Mouse (Mus musculus): ENCODE data around the gene Kcnj15. TPM values are rescaled to one million over a fixed set of nuclear protein-coding genes. Genes with fewer than 3 reads are reported as not detected.

The Kcnj15 gene
- polyA plus RNA-seq, 1 experiment from 2014 or later = 0.16 TPM

GRCm38 (mm10) chr16:95221051-95221450 is 36.3 kb upstream of the Kcnj15 start:
- Histone ChIP-seq H3K9ac (ENCODE audit: low read length) (no peak overlapping the region), H3K4me1 (ENCODE audit: control insufficient read depth, insufficient read depth, low read length) (no peaks in the 10 kb centered on the region), H3K36me3 (ENCODE audit: control insufficient read depth, insufficient read depth, low read length) (no peaks in the 10 kb centered on the region), H3K9me3 (ENCODE audit: control insufficient read depth, low read length) (no peaks in the 10 kb centered on the region), H3K27ac (ENCODE audit: low read depth, low read length) (no peak overlapping the region), H3K4me2 (no peak overlapping the region), H3K4me3 (ENCODE audit: low read depth, low read length) (no peak overlapping the region), H3K27me3 (ENCODE audit: control insufficient read depth, insufficient read depth, low read length) (no peaks in the 10 kb centered on the region)
- 64% methylated on average over 4 of the region's 4 CpGs for WGBS
- no peak for DNase-seq (ENCODE audit: low spot score, missing footprints)
- ATAC-seq (ENCODE audit: low FRiP score) = no peak

GRCm38 (mm10) chr16:95222026-95222718 is 35.2 kb upstream of the Kcnj15 start:
- no peak overlapping the region for H3K27ac ChIP-seq (ENCODE audit: low read depth, low read length)
- no peak overlapping the region for H3K4me2 ChIP-seq
- DNase-seq (ENCODE audit: low spot score, missing footprints) (no peak), ATAC-seq (ENCODE audit: low FRiP score) (no peak)
- no peaks in the 10 kb centered on the region for H3K9me3 ChIP-seq (ENCODE audit: control insufficient read depth, low read length)
- no peaks in the 10 kb centered on the region for H3K27me3 ChIP-seq (ENCODE audit: control insufficient read depth, insufficient read depth, low read length)
- no peak overlapping the region for H3K9ac ChIP-seq (ENCODE audit: low read length)
- WGBS = 74% methylated on average over 7 of the region's 7 CpGs
- H3K36me3 ChIP-seq (ENCODE audit: control insufficient read depth, insufficient read depth, low read length) = no peaks in the 10 kb centered on the region
- no peak overlapping the region for H3K4me3 ChIP-seq (ENCODE audit: low read depth, low read length)
- H3K4me1 ChIP-seq (ENCODE audit: control insufficient read depth, insufficient read depth, low read length) = no peaks in the 10 kb centered on the region

GRCm38 (mm10) chr16:95223435-95223834 is 33.9 kb upstream of the Kcnj15 start:
- no peak for DNase-seq (ENCODE audit: low spot score, missing footprints)
- H3K36me3 ChIP-seq (ENCODE audit: control insufficient read depth, insufficient read depth, low read length) = no peaks in the 10 kb centered on the region
- no peak for ATAC-seq (ENCODE audit: low FRiP score)
- no peak overlapping the region for H3K9ac ChIP-seq (ENCODE audit: low read length)
- no peak overlapping the region for H3K27ac ChIP-seq (ENCODE audit: low read depth, low read length)
- H3K27me3 ChIP-seq (ENCODE audit: control insufficient read depth, insufficient read depth, low read length) = no peaks in the 10 kb centered on the region
- no peaks in the 10 kb centered on the region for H3K9me3 ChIP-seq (ENCODE audit: control insufficient read depth, low read length)
- H3K4me2 ChIP-seq = no peak overlapping the region
- H3K4me1 ChIP-seq (ENCODE audit: control insufficient read depth, insufficient read depth, low read length) = no peaks in the 10 kb centered on the region
- no peak overlapping the region for H3K4me3 ChIP-seq (ENCODE audit: low read depth, low read length)
- WGBS = 88% methylated on average over 8 of the region's 8 CpGs

- H3K9me3 ChIP-seq (ENCODE audit: control insufficient read depth, low read length) = no peaks in the 10 kb centered on the region
- DNase-seq (ENCODE audit: low spot score, missing footprints) (no peak), ATAC-seq (ENCODE audit: low FRiP score) (no peak)
- no peaks in the 10 kb centered on the region for H3K27me3 ChIP-seq (ENCODE audit: control insufficient read depth, insufficient read depth, low read length)
- no peaks in the 10 kb centered on the region for H3K36me3 ChIP-seq (ENCODE audit: control insufficient read depth, insufficient read depth, low read length)
- 82% methylated on average over 7 of the region's 7 CpGs for WGBS
- H3K9ac ChIP-seq (ENCODE audit: low read length) = no peak overlapping the region
- no peaks in the 10 kb centered on the region for H3K4me1 ChIP-seq (ENCODE audit: control insufficient read depth, insufficient read depth, low read length)
- no peak overlapping the region for H3K4me2 ChIP-seq
- H3K4me3 ChIP-seq (ENCODE audit: low read depth, low read length) = no peak overlapping the region
- H3K27ac ChIP-seq (ENCODE audit: low read depth, low read length) = no peak overlapping the region
Observed at GRCm38 (mm10) chr16:95225285-95225684, 32.1 kb upstream of the Kcnj15 start.

GRCm38 (mm10) chr16:95231768-95232167 is 25.6 kb upstream of the Kcnj15 start:
- H3K4me1 ChIP-seq (ENCODE audit: control insufficient read depth, insufficient read depth, low read length) = no peaks in the 10 kb centered on the region
- WGBS = 93% methylated on average over 4 of the region's 4 CpGs
- ATAC-seq (ENCODE audit: low FRiP score) = no peak

GRCm38 (mm10) chr16:95234891-95235548 is 22.3 kb upstream of the Kcnj15 start:
- Histone ChIP-seq H3K9ac (ENCODE audit: low read length) (no peak overlapping the region), H3K27ac (ENCODE audit: low read depth, low read length) (no peak overlapping the region), H3K4me3 (ENCODE audit: low read depth, low read length) (no peak overlapping the region), H3K9me3 (ENCODE audit: control insufficient read depth, low read length) (no peaks in the 10 kb centered on the region), H3K4me2 (no peak overlapping the region), H3K4me1 (ENCODE audit: control insufficient read depth, insufficient read depth, low read length) (no peaks in the 10 kb centered on the region), H3K27me3 (ENCODE audit: control insufficient read depth, insufficient read depth, low read length) (no peaks in the 10 kb centered on the region), H3K36me3 (ENCODE audit: control insufficient read depth, insufficient read depth, low read length) (no peaks in the 10 kb centered on the region)
- DNase-seq (ENCODE audit: low spot score, missing footprints) = no peak
- no peak for ATAC-seq (ENCODE audit: low FRiP score)
- 89% methylated on average over 2 of the region's 2 CpGs for WGBS

More at GRCm38 (mm10) chr16:95231768-95232167, 25.6 kb upstream of the Kcnj15 start:
- Histone ChIP-seq H3K9ac (ENCODE audit: low read length) (no peak overlapping the region), H3K27ac (ENCODE audit: low read depth, low read length) (no peak overlapping the region), H3K4me2 (no peak overlapping the region), H3K4me3 (ENCODE audit: low read depth, low read length) (no peak overlapping the region), H3K27me3 (ENCODE audit: control insufficient read depth, insufficient read depth, low read length) (no peaks in the 10 kb centered on the region), H3K9me3 (ENCODE audit: control insufficient read depth, low read length) (no peaks in the 10 kb centered on the region), H3K36me3 (ENCODE audit: control insufficient read depth, insufficient read depth, low read length) (no peaks in the 10 kb centered on the region)
- no peak for DNase-seq (ENCODE audit: low spot score, missing footprints)

- DNase-seq (ENCODE audit: low spot score, missing footprints) (no peak), ATAC-seq (ENCODE audit: low FRiP score) (no peak)
- 82% methylated on average over 7 of the region's 7 CpGs for WGBS
- Histone ChIP-seq H3K4me1 (ENCODE audit: control insufficient read depth, insufficient read depth, low read length) (no peaks in the 10 kb centered on the region), H3K36me3 (ENCODE audit: control insufficient read depth, insufficient read depth, low read length) (no peaks in the 10 kb centered on the region), H3K27ac (ENCODE audit: low read depth, low read length) (no peak overlapping the region), H3K4me3 (ENCODE audit: low read depth, low read length) (no peak overlapping the region), H3K9ac (ENCODE audit: low read length) (no peak overlapping the region), H3K4me2 (no peak overlapping the region), H3K27me3 (ENCODE audit: control insufficient read depth, insufficient read depth, low read length) (no peaks in the 10 kb centered on the region), H3K9me3 (ENCODE audit: control insufficient read depth, low read length) (no peaks in the 10 kb centered on the region)
Observed at GRCm38 (mm10) chr16:95239209-95239925, 18.0 kb upstream of the Kcnj15 start.

- Histone ChIP-seq H3K27me3 (ENCODE audit: control insufficient read depth, insufficient read depth, low read length) (no peaks in the 10 kb centered on the region), H3K4me3 (ENCODE audit: low read depth, low read length) (no peak overlapping the region), H3K36me3 (ENCODE audit: control insufficient read depth, insufficient read depth, low read length) (no peaks in the 10 kb centered on the region), H3K9ac (ENCODE audit: low read length) (no peak overlapping the region), H3K27ac (ENCODE audit: low read depth, low read length) (no peak overlapping the region), H3K4me2 (no peak overlapping the region), H3K9me3 (ENCODE audit: control insufficient read depth, low read length) (no peaks in the 10 kb centered on the region), H3K4me1 (ENCODE audit: control insufficient read depth, insufficient read depth, low read length) (no peaks in the 10 kb centered on the region)
- WGBS = 70% methylated on average over 5 of the region's 5 CpGs
- ATAC-seq (ENCODE audit: low FRiP score) = no peak
- no peak for DNase-seq (ENCODE audit: low spot score, missing footprints)
Observed at GRCm38 (mm10) chr16:95240688-95241087, 16.7 kb upstream of the Kcnj15 start.

GRCm38 (mm10) chr16:95241581-95241980 is 15.8 kb upstream of the Kcnj15 start:
- H3K4me2 ChIP-seq = no peak overlapping the region
- WGBS = 84% methylated on average over 4 of the region's 4 CpGs
- ATAC-seq (ENCODE audit: low FRiP score) = no peak
- H3K27ac ChIP-seq (ENCODE audit: low read depth, low read length) = no peak overlapping the region
- no peaks in the 10 kb centered on the region for H3K36me3 ChIP-seq (ENCODE audit: control insufficient read depth, insufficient read depth, low read length)
- H3K4me3 ChIP-seq (ENCODE audit: low read depth, low read length) = no peak overlapping the region
- no peak for DNase-seq (ENCODE audit: low spot score, missing footprints)
- H3K9me3 ChIP-seq (ENCODE audit: control insufficient read depth, low read length) = no peaks in the 10 kb centered on the region
- H3K27me3 ChIP-seq (ENCODE audit: control insufficient read depth, insufficient read depth, low read length) = no peaks in the 10 kb centered on the region
- H3K4me1 ChIP-seq (ENCODE audit: control insufficient read depth, insufficient read depth, low read length) = no peaks in the 10 kb centered on the region
- no peak overlapping the region for H3K9ac ChIP-seq (ENCODE audit: low read length)

Data from midbrain, embryonic 11.5 days (tissue).